Mouse (Mus musculus) left cerebral cortex, adult 2 months (tissue): ENCODE measurements at regions not wholly inside any gene's neighbourhood (a gene's known extent, or its start where the extent isn't known, plus 50 kb on each side); places are given as distances from the start of the nearest gene placed in this dataset.

ENCODE experiments used
- DNase-seq, 2 experiments: peaks; one replicate each; pipeline ENCODE4 v3.0.0; 2021 to 2022; ENCODE audit warnings: low spot score in 2 of 2, mixed read lengths in 1 of 2; ENCODE audit errors: extremely low spot score in 1 of 2
- H3K27ac ChIP-seq: fragments of 200-600 bp; 2 replicates; pipeline ENCODE4 v1.8.1; 2022
- H3K4me3 ChIP-seq: fragments of 200-600 bp; 2 replicates; pipeline ENCODE4 v1.8.1; 2022
- CTCF ChIP-seq: fragments of 200-600 bp; IDR thresholded peaks from 2 replicates; pipeline ENCODE4 v1.8.1; 2022; ENCODE audit warnings: antibody characterized with exemption, mild to moderate bottlenecking, moderate library complexity
- intact Hi-C: fragments of 180-260 bp; cut with DNase I; formaldehyde crosslinking; loops from one replicate; pipeline ENCODE4 v1.15.1; 2025

GRCm38 (mm10) chr12:110077211-110077884 lies 201.5 kb upstream of the Dio3 start:
- DNase-seq: no peak
- intact Hi-C loops: no loop called here
- no peak overlapping the region for H3K27ac ChIP-seq
- TF ChIP-seq CTCF: no peak
- H3K4me3 ChIP-seq: no peak overlapping the region

- no peak overlapping the region for H3K4me3 ChIP-seq
- no peak overlapping the region for H3K27ac ChIP-seq
- intact Hi-C loops: no loop called here
- TF ChIP-seq CTCF: no peak
- no peak for DNase-seq
Observed at GRCm38 (mm10) chr12:110078081-110078505, 200.8 kb upstream of the Dio3 start.

DNA sequence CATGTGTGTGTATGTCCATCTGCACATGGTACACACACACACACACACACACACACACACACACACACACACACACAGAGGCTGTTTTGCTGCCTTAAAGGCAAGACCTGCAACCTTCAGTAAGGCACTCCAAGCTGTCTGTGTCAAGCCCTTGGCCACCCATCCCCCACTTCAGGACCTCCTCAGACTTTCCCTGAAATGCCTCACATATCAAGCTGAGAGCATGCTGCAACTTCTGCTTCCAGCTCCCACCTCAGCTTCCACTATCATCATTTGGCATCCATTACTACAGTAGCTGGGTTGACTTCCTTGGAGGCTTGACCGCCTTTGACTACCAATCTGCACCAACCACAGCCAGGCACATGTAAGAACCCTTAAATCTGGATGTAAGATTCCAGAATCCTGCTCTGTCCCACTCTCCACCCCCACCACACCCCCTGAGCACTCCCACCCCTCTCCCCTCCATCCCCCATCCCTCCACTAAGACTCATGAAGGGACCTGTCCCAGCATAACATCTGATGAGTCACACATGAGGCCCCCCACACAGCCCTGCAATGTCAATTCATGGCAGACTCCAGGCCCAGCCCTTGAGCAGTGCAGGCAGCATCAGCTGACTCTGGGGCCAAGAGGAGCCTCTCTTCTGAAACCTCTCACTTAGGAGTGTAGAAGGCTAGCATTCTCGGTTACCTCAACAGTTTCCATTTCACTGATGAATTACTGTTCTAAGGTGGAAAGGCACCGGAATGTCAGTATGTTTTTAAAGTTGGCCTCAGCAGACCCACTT lies 196.8 kb upstream of the Dio3 start:
- H3K4me3 ChIP-seq: no peak overlapping the region
- no peak for DNase-seq
- no peak overlapping the region for H3K27ac ChIP-seq
- intact Hi-C loops: no loop called here
- TF ChIP-seq CTCF: no peak

GRCm38 (mm10) chr12:110082921-110083320 lies 195.9 kb upstream of the Dio3 start:
- intact Hi-C loops: no loop called here
- Histone ChIP-seq H3K4me3 (no peak overlapping the region), H3K27ac (no peak overlapping the region)
- no peak for DNase-seq
- no peak for TF ChIP-seq CTCF

- H3K4me3 ChIP-seq: no peak overlapping the region
- H3K27ac ChIP-seq: no peak overlapping the region
- no peak for DNase-seq
- intact Hi-C loops: no loop called here
- no peak for TF ChIP-seq CTCF
Observed at GRCm38 (mm10) chr12:110083471-110083870, 195.4 kb upstream of the Dio3 start.

DNA sequence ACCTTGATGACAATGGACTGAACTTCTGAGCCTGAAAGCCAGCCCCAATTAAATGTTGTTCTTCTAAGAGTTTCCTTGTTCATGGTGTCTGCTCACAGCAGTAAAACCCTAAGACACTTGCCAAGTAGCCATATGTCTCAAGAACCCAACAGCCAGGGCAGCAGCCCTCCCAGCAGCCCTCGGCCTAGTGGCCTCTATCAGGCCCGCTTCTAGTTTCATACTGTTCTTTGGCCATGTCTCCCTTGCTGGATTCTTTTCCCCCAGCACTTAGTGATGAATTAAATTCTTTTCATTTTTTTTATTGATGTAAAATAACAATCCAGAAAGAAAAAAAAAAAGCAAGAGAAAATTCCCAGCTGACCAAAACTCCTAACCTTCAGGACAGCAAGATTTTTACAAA lies 191.9 kb upstream of the Dio3 start:
- Histone ChIP-seq H3K4me3 (no peak overlapping the region), H3K27ac (no peak overlapping the region)
- TF ChIP-seq CTCF: no peak
- DNase-seq: no peak
- intact Hi-C loops: no loop called here

- intact Hi-C loops: no loop called here
- Histone ChIP-seq H3K27ac (no peak overlapping the region), H3K4me3 (no peak overlapping the region)
- DNase-seq: no peak
- TF ChIP-seq CTCF: no peak
Observed at GRCm38 (mm10) chr12:110087812-110088211, 191.1 kb upstream of the Dio3 start.

GRCm38 (mm10) chr12:110102186-110102585 lies 176.7 kb upstream of the Dio3 start:
- no peak for DNase-seq
- Histone ChIP-seq H3K4me3 (no peak overlapping the region), H3K27ac (no peak overlapping the region)
- intact Hi-C loops: no loop called here
- no peak for TF ChIP-seq CTCF

DNA sequence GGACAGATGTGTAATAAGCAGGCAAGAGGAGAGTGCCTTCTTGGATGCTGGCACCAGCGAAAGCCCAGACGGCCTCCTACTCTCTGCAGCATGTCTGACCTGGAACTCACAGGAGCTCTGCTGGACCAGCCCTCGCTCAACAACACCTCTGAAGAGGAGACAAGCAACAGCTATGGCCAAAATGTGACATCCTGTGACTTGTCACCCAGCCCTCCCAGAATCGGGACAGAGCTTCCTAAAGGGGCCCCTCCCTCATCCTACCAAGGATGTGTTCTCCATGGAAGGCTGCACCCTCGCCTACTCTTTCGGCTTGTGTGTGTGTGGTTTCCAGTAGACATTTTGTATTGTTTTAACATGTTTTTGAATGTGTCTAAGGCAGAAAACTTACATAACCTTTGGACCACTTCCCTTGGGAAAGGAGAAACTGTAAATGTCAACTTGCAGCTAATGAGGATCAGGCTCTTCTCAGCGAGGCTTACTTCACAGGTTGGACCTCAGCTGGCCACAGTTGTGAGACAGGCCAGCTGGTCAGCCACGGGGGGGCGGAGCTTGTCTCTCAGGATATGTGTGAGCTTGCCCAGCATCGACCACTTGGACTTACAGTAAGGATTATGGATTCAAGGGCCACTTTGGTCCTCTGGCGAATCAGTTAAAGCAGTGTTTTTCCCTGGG lies 166.7 kb upstream of the Dio3 start:
- no peak for DNase-seq
- intact Hi-C loops: no loop called here
- no peak for TF ChIP-seq CTCF
- Histone ChIP-seq H3K27ac (no peak overlapping the region), H3K4me3 (no peak overlapping the region)

- intact Hi-C loops: no loop called here
Observed at GRCm38 (mm10) chr12:110112723-110113105, 166.2 kb upstream of the Dio3 start.

DNA sequence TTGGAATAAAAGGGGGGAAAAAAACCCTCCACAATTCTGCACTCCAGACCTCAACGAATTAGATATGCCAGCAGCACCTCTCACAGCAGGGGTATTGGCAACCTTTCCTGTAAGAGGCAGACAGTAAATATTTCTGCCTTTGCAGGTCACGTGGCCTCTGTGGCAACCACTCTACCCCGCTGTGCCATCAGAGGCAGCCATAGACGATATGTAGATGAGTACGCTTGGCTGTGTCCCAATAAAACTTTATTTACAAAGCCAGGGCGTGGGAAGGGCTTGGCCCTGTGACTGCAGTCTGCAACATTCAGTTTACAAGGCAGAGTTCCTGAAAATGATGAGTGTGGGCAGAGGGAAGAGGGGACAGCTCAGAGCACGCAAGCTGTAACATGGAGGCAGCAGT lies 158.7 kb upstream of the Dio3 start:
- intact Hi-C loops: no loop called here
- DNase-seq: no peak
- H3K4me3 ChIP-seq: no peak overlapping the region
- TF ChIP-seq CTCF: no peak
- no peak overlapping the region for H3K27ac ChIP-seq

More at GRCm38 (mm10) chr12:110112723-110113105, 166.2 kb upstream of the Dio3 start:
- TF ChIP-seq CTCF: no peak
- no peak for DNase-seq
- H3K4me3 ChIP-seq: no peak overlapping the region
- no peak overlapping the region for H3K27ac ChIP-seq

GRCm38 (mm10) chr12:110122976-110123375 lies 155.9 kb upstream of the Dio3 start:
- intact Hi-C loops: no loop called here
- TF ChIP-seq CTCF: no peak
- Histone ChIP-seq H3K4me3 (no peak overlapping the region), H3K27ac (no peak overlapping the region)
- no peak for DNase-seq

GRCm38 (mm10) chr12:110126525-110126924 lies 152.3 kb upstream of the Dio3 start:
- intact Hi-C loops: no loop called here
- H3K4me3 ChIP-seq: no peak overlapping the region
- DNase-seq: no peak
- H3K27ac ChIP-seq: no peak overlapping the region
- TF ChIP-seq CTCF: no peak
